Mouse (Mus musculus) heart, adult 10 weeks (tissue): Measurements from ENCODE around the gene Gldn. TPM values are rescaled to one million over a fixed set of nuclear protein-coding genes. Genes with fewer than 3 reads are reported as not detected.

Experiments used
- polyA plus RNA-seq: library from polyadenylated mRNA; stranded (reverse); fragments of 350-450 nt; fragmentation: Illumina TruSeq; extraction: RNeasy Lipid Tissue Mini Kit (QIAGEN cat#74804); gene quantifications from one replicate; pipeline ENCODE4 v1.2.3, GENCODE M21; 2014; ENCODE audit warnings: low read depth, low replicate concordance

Gene Gldn
- polyA plus RNA-seq, result not detected

GRCm38 (mm10) chr9:54286331-54286987 lies at the start of gene Gldn:
TSS of gene Gldn (plus strand) at chr9:54286486.

GRCm38 (mm10) chr9:54268010-54268409 lies 18.3 kb upstream of the Gldn start, which contains the start of gene Cyp19a1:
TSS of gene Cyp19a1 (minus strand) at chr9:54268110.

Other genes starting within 250 kb of the Gldn start
- gene Tnfaip8l3, start 218.1 kb upstream of the Gldn start, polyA plus RNA-seq, result 0.31 TPM
- gene Cyp19a1, start 18.4 kb upstream of the Gldn start, polyA plus RNA-seq, result not detected
- gene Dmxl2, start 215.1 kb downstream of the Gldn start, polyA plus RNA-seq, result 17.8 TPM